Mouse (Mus musculus) v-Abl transformed pro-B cells (cell line): ENCODE results near the gene Zfp385b.

Experiments used
- in situ Hi-C, 2 experiments: fragments of 400-800 bp; cut with MboI; formaldehyde crosslinking; loops; one replicate each; pipeline ENCODE4 v1.15.1; 2025; ENCODE audit not compliant: unreplicated experiment in 2 of 2

Zfp385b gene

GRCm38 (mm10) chr2:77795859-77796552 lies 23.4 kb downstream of the Zfp385b start:
- in situ Hi-C loops: no loop called here

GRCm38 (mm10) chr2:77790846-77791245 lies 28.6 kb downstream of the Zfp385b start:
- in situ Hi-C loops: no loop called here

- in situ Hi-C loops: no loop called here
Measured at GRCm38 (mm10) chr2:77790295-77790694, 29.1 kb downstream of the Zfp385b start.

DNA sequence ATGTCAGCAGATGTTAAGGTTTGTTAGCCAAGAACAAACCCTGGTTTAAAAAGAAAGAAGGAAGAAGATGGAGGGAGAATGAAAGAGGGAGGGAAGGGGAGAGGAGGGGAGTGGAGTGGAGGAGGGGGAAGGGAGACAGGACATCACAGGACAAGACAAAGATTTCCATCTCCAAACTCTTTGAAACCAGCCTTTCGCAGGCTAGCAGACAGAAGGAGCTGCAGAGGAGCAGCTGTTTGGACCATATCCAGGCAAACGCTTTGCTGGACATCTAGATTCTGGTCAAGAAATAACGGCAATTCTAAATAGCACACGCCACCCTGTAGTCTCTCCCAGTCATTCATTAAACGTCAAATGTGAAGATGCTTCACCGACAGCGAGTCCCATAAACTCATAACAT lies 38.0 kb downstream of the Zfp385b start:
- in situ Hi-C loops: no loop called here

GRCm38 (mm10) chr2:77777781-77778180 lies 41.7 kb downstream of the Zfp385b start:
- in situ Hi-C loops: no loop called here

GRCm38 (mm10) chr2:77777047-77777686 lies 42.3 kb downstream of the Zfp385b start:
- in situ Hi-C loops: no loop called here

- in situ Hi-C loops: no loop called here
Measured at GRCm38 (mm10) chr2:77775247-77775880, 44.1 kb downstream of the Zfp385b start.

DNA sequence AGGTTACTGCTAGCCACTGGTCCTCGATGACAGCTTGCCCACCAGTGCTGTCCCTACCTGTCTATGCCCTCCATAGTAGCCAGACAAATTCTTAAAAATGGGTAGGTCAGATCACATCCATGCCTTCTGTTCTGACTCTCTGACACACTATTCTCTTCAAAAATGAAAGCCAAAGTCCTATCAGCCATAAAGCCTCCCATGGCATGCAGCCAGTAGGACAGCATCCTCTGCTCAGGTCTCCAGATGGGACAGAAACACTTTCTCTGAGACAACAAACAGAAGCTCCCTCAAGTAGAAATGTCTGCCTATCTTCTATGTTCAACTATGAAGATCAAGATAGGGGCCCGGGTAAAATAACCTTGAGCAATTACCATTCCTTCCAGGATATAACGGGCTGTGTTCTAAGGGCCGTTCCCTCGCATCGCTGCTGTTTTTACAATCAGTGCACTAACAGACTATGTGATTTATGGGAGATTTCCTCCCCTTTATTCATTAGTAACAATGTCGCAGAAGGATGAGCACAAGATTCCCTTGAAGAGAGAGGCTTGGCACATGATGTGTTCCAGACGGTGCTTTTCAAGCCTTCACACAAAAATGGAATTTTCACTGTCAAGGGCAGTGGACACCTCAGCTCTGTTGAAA lies 49.3 kb downstream of the Zfp385b start:
- in situ Hi-C loops: no loop called here

DNA sequence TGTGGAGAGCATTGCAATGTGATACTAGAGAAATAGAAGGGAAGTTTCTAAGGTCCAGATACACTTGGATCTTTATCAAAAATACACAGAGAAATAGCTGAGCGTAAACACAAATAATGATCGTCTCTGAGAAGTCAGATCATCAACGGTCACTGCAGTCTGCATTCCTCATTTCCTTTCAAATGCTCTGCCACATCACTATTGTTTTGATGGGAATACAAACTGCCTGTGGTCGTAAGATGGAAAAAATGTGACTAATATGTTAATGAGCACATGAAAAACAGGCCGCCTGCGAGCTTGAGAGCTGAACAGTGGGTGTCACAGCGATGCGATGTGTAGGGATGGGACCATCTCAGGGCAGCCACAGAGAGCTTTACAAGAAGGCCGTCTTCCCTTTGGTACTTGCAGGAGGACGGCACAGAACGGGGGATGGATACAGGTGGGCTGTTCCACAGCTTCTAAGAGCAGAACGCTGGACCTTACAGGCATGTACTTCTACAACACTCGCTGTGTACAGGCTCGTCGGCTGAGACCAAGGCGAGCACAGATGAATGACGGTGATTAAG lies 51.0 kb downstream of the Zfp385b start:
- in situ Hi-C loops: no loop called here

- in situ Hi-C loops: no loop called here
Measured at GRCm38 (mm10) chr2:77761967-77762366, 57.5 kb downstream of the Zfp385b start.

DNA sequence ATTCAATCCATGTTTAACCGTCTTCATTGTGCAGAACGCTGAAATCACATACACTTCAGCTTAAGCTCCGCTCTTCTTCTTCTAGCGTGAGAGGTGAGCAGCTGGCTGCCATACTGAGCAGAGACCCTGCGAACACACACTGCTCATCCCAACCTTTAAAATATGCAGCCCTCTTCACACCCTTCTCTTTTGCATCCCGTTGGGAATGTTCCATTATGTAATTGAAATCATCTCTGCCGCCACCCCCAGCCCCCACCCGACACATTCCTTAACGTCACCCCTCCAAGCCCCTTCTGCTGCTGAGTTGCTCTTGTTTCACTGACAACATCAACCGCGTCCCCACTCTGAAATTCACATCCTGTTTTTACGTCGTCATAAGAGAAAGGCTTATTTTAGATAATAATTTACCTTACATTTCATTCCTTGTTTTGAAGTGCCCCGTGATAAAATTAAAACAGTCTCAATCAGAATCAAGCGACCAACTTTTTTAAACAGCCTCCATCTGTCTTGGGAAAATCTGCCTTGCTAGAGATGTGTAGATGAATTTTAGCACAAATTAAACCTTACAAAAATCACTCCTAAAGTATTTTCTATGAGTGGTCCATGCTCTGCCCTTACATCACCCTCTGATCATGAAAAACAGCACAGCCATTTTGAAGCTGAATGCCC lies 60.9 kb downstream of the Zfp385b start:
- in situ Hi-C loops: no loop called here

DNA sequence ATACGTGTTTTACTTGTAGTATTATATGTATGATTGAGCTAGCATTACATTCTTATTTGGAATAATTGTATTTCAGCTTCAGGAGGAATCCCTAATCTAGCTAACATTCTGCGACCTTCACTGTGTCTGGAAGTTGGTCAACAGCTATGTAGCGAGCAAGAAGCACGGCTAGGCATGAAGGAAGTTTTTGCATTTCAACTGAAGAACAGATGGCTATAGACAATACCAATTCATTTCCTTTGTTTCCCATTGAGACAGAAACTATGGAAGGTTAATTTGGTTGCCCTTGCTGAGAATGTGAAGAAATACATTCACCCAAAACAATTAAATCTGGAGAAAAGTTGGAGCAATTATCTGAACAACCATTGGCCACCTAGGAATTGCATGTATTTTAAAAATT lies 66.9 kb downstream of the Zfp385b start:
- in situ Hi-C loops: no loop called here

DNA sequence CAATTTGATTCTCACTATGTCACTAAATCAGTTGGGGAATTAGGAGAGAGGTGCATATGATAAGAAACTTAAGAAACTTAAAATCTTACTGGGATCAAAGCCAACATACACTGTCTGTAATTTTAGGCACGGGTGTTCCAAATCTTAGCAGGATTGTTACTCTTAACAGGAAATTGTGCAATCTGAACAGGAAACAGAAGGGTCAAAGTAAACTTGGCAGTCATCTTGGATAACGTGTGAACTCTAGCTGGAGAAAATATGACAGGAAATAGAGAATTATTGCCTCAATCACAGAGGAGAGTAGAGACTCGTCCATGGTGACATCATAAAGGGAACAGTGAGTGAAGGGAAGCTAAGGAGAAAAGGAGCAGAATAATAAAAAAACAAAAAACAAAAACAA lies 69.8 kb downstream of the Zfp385b start:
- in situ Hi-C loops: no loop called here

- in situ Hi-C loops: no loop called here
Measured at GRCm38 (mm10) chr2:77746417-77746816, 73.0 kb downstream of the Zfp385b start.

DNA sequence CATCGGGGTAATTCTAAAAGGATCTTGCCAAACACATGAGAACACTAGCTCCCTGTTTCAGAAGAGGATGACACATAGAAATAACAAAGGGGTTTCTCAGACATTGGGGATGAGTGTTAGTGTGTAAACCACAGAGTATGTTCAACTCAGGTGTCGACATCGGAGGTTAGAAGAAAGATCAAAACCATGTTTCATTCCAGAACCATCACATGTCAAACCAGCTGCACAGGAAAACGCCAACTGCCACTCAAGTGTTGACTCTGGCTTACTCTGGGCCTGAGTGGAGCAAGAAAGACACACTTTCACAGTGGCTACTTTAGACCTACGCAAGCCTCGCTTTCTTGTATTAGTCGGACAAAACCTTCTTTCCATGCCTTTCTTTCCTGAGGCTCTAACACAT lies 74.2 kb downstream of the Zfp385b start:
- in situ Hi-C loops: no loop called here

DNA sequence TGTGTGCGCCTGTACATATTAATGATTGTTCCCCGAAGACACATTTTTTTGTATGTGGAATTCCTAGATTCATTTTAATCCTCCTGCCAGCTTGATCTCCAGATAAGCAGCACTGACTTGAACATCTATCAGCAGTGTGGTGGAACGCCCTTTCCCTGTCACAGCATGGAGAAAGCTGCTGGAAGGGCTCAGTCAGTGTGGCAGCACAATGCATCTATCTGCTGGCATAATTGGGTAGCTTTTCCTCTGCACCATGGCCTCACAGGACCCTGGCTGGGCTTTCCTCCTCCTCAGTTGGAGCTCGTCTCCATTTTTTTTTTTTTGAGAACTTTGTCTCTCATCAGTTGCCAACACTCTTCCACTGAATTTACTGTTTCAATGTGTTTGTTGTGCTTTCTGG lies 77.1 kb downstream of the Zfp385b start:
- in situ Hi-C loops: no loop called here

- in situ Hi-C loops: no loop called here
Measured at GRCm38 (mm10) chr2:77730196-77730595, 89.2 kb downstream of the Zfp385b start.

DNA sequence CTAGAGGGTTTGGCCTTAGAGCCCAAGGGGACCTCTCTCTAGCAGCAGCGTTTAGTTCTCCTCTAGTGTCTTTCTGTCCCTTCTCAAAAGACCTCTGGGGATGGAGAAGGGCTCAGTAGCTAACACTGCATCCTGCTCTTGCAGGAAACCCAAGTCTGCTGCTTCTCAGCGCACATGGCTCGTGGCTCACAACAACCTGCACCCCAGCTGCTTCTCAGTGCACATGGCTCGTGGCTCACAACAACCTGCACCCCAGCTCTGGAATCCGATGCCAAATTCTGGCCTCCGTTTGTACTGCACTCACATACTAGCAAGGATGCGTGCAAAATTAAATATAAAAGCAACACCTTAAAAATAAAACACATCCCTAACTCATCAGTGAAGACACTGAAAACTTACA lies 92.6 kb downstream of the Zfp385b start:
- in situ Hi-C loops: no loop called here

DNA sequence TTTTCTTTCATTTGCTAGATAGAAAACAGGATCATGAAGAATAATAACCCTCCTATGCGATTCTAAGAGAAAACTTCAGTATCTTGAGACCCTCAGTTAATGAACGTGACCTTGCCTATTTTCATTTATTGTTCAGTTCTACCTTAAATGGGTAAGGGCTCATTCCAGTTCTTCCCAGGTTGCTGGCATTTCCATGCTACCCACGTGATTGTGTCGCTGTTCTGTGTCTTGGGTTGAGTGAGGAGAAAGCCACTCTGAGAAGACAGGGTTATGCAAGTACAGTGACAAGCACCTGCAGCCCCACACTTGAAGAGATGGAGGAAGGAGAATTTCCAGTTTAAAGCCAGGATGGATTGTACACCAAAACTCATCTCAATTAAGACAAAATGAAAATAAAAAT lies 98.6 kb downstream of the Zfp385b start:
- in situ Hi-C loops: loop anchor here (25.0 kb wide), 7 partner anchors 734 to 1834 kb away; partner anchors contain the start of genes Cyct (in 1 of the 2), Rbm45 (in 1 of the 2), Ttc30a1 (in 1 of the 2) and Ttc30a2 (in 1 of the 2)

- in situ Hi-C loops: loop anchor here (25.0 kb wide), 7 partner anchors 729 to 1829 kb away; partner anchors contain the start of genes Cyct (in 1 of the 2), Rbm45 (in 1 of the 2), Ttc30a1 (in 1 of the 2) and Ttc30a2 (in 1 of the 2)
Measured at GRCm38 (mm10) chr2:77716367-77716766, 103.1 kb downstream of the Zfp385b start.
